Mouse (Mus musculus): ENCODE data around the gene Rasl10a.

GRCm38 (mm10) chr11:5103986-5104509 lies 46.1 kb downstream of the Rasl10a start:
- TF ChIP-seq POLR2A (IDR thresholded peaks at IDR 0.05; ENCODE audit: control insufficient read depth, low read depth, low read length) (0 out of 2 replicates have a peak, but pooled peaks have one; percentile 22), CTCF (IDR thresholded peaks at IDR 0.05; ENCODE audit: control insufficient read depth, insufficient read depth, insufficient replicate concordance, low read depth, low read length) (no peak)
